Mouse (Mus musculus): ENCODE data around the gene Grn. TPM values are rescaled to one million over a fixed set of nuclear protein-coding genes. Genes with fewer than 3 reads are reported as not detected.

Gene Grn
- total and polyA plus RNA-seq, 3 experiments, result 63.7 to 453 (median 106) TPM

- no peak overlapping the region for H3K9ac ChIP-seq (ENCODE audit: insufficient read depth, low read depth)
- in situ Hi-C loops (cut with MboI; ENCODE audit: low pct_ligation_motif_present, low pct_unique_long_range_greater_than_20kb, low sequenced_read_pairs) (loop anchor here (5.0 kb wide), 1 partner anchor 121 kb away; no protein-coding TSS in a partner anchor), dilution Hi-C loops (cut with MboI; ENCODE audit: extremely low pct_ligation_motif_present, extremely low pct_unique_long_range_greater_than_20kb, low sequenced_read_pairs) (loop anchor here (25.0 kb wide), 1 partner anchor 101 kb away; the partner anchor contains the start of gene Ubtf)
- H3K36me3 ChIP-seq (replicated peaks in 1 of 2; ENCODE audit: control insufficient read depth in 1 of 2, insufficient read depth in 1 of 2, low read length in 1 of 2), result no peaks in the 10 kb centered on the region
- no peaks in the 10 kb centered on the region for H3K27me3 ChIP-seq (replicated peaks)
- TF ChIP-seq USF1 (IDR thresholded peaks at IDR 0.05; ENCODE audit: low read depth, low read length) (no peak), MAZ (IDR thresholded peaks at IDR 0.05; ENCODE audit: low read depth, low read length) (no peak), ZKSCAN1 (IDR thresholded peaks at IDR 0.05; ENCODE audit: borderline replicate concordance, low read depth, low read length) (no peak), NELFE (IDR thresholded peaks at IDR 0.05; ENCODE audit: low read depth, low read length) (no peak), HCFC1 (IDR thresholded peaks at IDR 0.05; ENCODE audit: low read depth, low read length) (no peak), MAFK (IDR thresholded peaks at IDR 0.05; ENCODE audit: insufficient replicate concordance, low read length) (no peak), MXI1 (IDR thresholded peaks at IDR 0.05; ENCODE audit: low read depth, low read length) (no peak), CHD1 (IDR thresholded peaks at IDR 0.05; ENCODE audit: low read depth, low read length) (no peak), BHLHE40 (IDR thresholded peaks at IDR 0.05; ENCODE audit: low read depth, low read length) (no peak), POLR2A (IDR thresholded peaks at IDR 0.05; ENCODE audit: low read depth, low read length) (no peak), IRF4 (IDR thresholded peaks at IDR 0.05; ENCODE audit: low read depth, low read length) (no peak), ELF1 (IDR thresholded peaks at IDR 0.05; ENCODE audit: low read depth, low read length) (no peak), RAD21 (IDR thresholded peaks at IDR 0.05; ENCODE audit: low read depth, low read length) (no peak), KAT2A (IDR thresholded peaks at IDR 0.05; ENCODE audit: insufficient replicate concordance, low read length) (no peak)
- no peaks in the 10 kb centered on the region for H3K79me2 ChIP-seq (replicated peaks; ENCODE audit: control insufficient read depth, extremely low read depth, insufficient read depth, poor library complexity, severe bottlenecking)
- no peak overlapping the region for H3K4me3 ChIP-seq (replicated peaks in 1 of 3; ENCODE audit: low read depth in 2 of 3, low read length in 2 of 3, poor library complexity in 1 of 3)
- H3K9me3 ChIP-seq (replicated peaks; ENCODE audit: low read length), result no peaks in the 10 kb centered on the region
- H3K4me1 ChIP-seq (ENCODE audit: control insufficient read depth in 1 of 2, insufficient read depth in 2 of 2), result peaks cover 6 to 19% of the 10 kb centered on the region in 2 experiments
- no peak for DNase-seq (ENCODE audit: extremely low read depth)
- no peak overlapping the region for H3K4me2 ChIP-seq (ENCODE audit: insufficient read depth, low read depth, poor library complexity, severe bottlenecking)
- H3K27ac ChIP-seq (ENCODE audit: insufficient read depth, low read depth), result no peak overlapping the region
These were observed 17.1 kb upstream of the Grn start for GRCm38 (mm10) chr11:102413059-102413458.

- TF ChIP-seq CTCF (conservative IDR thresholded peaks at IDR 0.05 in 1 of 2, IDR thresholded peaks at IDR 0.05 in 1 of 2; ENCODE audit: low read depth in 2 of 2, low read length in 2 of 2) (no peak), RCOR1 (conservative IDR thresholded peaks at IDR 0.05; ENCODE audit: low read depth, low read length) (no peak), ZKSCAN1 (IDR thresholded peaks at IDR 0.05; ENCODE audit: borderline replicate concordance, low read depth, low read length) (no peak), ELF1 (IDR thresholded peaks at IDR 0.05; ENCODE audit: low read depth, low read length) (no peak), POLR2AphosphoS2 (IDR thresholded peaks at IDR 0.05; ENCODE audit: low read depth, low read length) (no peak), ZC3H11A (IDR thresholded peaks at IDR 0.05; ENCODE audit: low read depth, low read length) (no peak), MAX (IDR thresholded peaks at IDR 0.05; ENCODE audit: low read length) (no peak), JUN (IDR thresholded peaks at IDR 0.05; ENCODE audit: insufficient read depth, low read depth, low read length) (no peak), MAZ (IDR thresholded peaks at IDR 0.05; ENCODE audit: low read depth, low read length) (no peak), NELFE (IDR thresholded peaks at IDR 0.05; ENCODE audit: low read depth, low read length) (no peak), IRF4 (IDR thresholded peaks at IDR 0.05; ENCODE audit: low read depth, low read length) (no peak), MEF2A (IDR thresholded peaks at IDR 0.05; ENCODE audit: borderline replicate concordance, low read depth, low read length) (no peak), USF1 (IDR thresholded peaks at IDR 0.05; ENCODE audit: low read depth, low read length) (no peak), SMC3 (IDR thresholded peaks at IDR 0.05; ENCODE audit: low read depth, low read length) (no peak), MAFK (IDR thresholded peaks at IDR 0.05; ENCODE audit: insufficient replicate concordance, low read length) (no peak), ZMIZ1 (IDR thresholded peaks at IDR 0.05; ENCODE audit: low read depth, low read length) (no peak), MYC (IDR thresholded peaks at IDR 0.05; ENCODE audit: low read depth, low read length) (no peak)
- Histone ChIP-seq H3K27ac (ENCODE audit: insufficient read depth, low read depth) (no peak overlapping the region), H3K4me1 (ENCODE audit: control insufficient read depth in 1 of 2, insufficient read depth in 2 of 2) (peaks cover 6 to 7% of the 10 kb centered on the region in 2 experiments), H3K9ac (ENCODE audit: insufficient read depth, low read depth) (no peak overlapping the region), H3K9me3 (replicated peaks; ENCODE audit: low read length) (peaks cover 5% of the 10 kb centered on the region), H3K4me3 (replicated peaks in 1 of 3; ENCODE audit: low read depth in 2 of 3, low read length in 2 of 3, poor library complexity in 1 of 3) (no peak overlapping the region), H3K4me2 (ENCODE audit: insufficient read depth, low read depth, poor library complexity, severe bottlenecking) (no peak overlapping the region), H3K79me2 (replicated peaks; ENCODE audit: control insufficient read depth, extremely low read depth, insufficient read depth, poor library complexity, severe bottlenecking) (no peaks in the 10 kb centered on the region), H3K27me3 (replicated peaks) (no peaks in the 10 kb centered on the region), H3K36me3 (replicated peaks in 1 of 2; ENCODE audit: control insufficient read depth in 1 of 2, insufficient read depth in 1 of 2, low read length in 1 of 2) (no peaks in the 10 kb centered on the region)
- in situ Hi-C loops (cut with MboI; ENCODE audit: low pct_ligation_motif_present, low pct_unique_long_range_greater_than_20kb, low sequenced_read_pairs) (no loop called here), dilution Hi-C loops (cut with MboI; ENCODE audit: extremely low pct_ligation_motif_present, extremely low pct_unique_long_range_greater_than_20kb, low sequenced_read_pairs) (loop anchor here (25.0 kb wide), 1 partner anchor 103 kb away; the partner anchor contains the start of gene Ubtf)
- DNase-seq (ENCODE audit: extremely low read depth), result no peak
These were observed 14.9 kb upstream of the Grn start for GRCm38 (mm10) chr11:102415034-102415802.

Data from CH12.LX (cell line).